Mouse (Mus musculus) heart, embryonic 11.5 days (tissue): ENCODE data around the gene Trpm5. TPM values are rescaled to one million over a fixed set of nuclear protein-coding genes. Genes with fewer than 3 reads are reported as not detected.

ENCODE experiments used
- ATAC-seq: fragments of 200-750 bp; cut with Nextera tagmentation; replicated peaks from 2 replicates; pipeline ENCODE4 v1.8.0; 2017; ENCODE audit warnings: moderate library complexity; ENCODE audit not compliant: insufficient number of reproducible peaks, low FRiP score, low TSS enrichment
- H3K27ac ChIP-seq: fragments of 300-500 bp; sonication (generic); 2 replicates; pipeline ENCODE4 v1.5.1; 2014; ENCODE audit warnings: mild to moderate bottlenecking, low read depth, low read length
- H3K27me3 ChIP-seq: fragments of 300-500 bp; sonication (generic); 2 replicates; pipeline ENCODE4 v1.6.1; 2014; ENCODE audit warnings: mild to moderate bottlenecking, low read length, mixed read lengths; ENCODE audit not compliant: control insufficient read depth, insufficient read depth
- H3K36me3 ChIP-seq: fragments of 300-500 bp; sonication (generic); 2 replicates; pipeline ENCODE4 v1.6.1; 2014; ENCODE audit warnings: mild to moderate bottlenecking, low read length, moderate library complexity, mixed read lengths; ENCODE audit not compliant: control insufficient read depth, insufficient read depth
- H3K4me1 ChIP-seq: fragments of 300-500 bp; sonication (generic); 2 replicates; pipeline ENCODE4 v1.6.1; 2014; ENCODE audit warnings: low read length; ENCODE audit not compliant: control insufficient read depth, insufficient read depth
- H3K4me2 ChIP-seq: fragments of 300-500 bp; sonication (generic); 2 replicates; pipeline ENCODE4 v1.6.1; 2014; ENCODE audit warnings: mild to moderate bottlenecking, moderate library complexity
- H3K4me3 ChIP-seq: fragments of 300-500 bp; sonication (generic); 2 replicates; pipeline ENCODE4 v1.5.1; 2014; ENCODE audit warnings: low read depth, low read length
- H3K9ac ChIP-seq: fragments of 300-500 bp; sonication (generic); 2 replicates; pipeline ENCODE4 v1.6.1; 2014; ENCODE audit warnings: mild to moderate bottlenecking, low read depth, low read length, moderate library complexity
- H3K9me3 ChIP-seq: fragments of 300-500 bp; sonication (generic); replicated peaks from 2 replicates; pipeline ENCODE4 v1.6.1; 2016; ENCODE audit warnings: low read length; ENCODE audit not compliant: control insufficient read depth
- WGBS: fragments of 180-500 bp; shearing (Covaris S2); extraction: QIAGEN DNeasy Blood & Tissue Kit; methylation state at CpG from one replicate; pipeline ENCODE4 v1.1.7; 2014; ENCODE audit not compliant: insufficient replicate concordance; 5-methylcytosine and 5-hydroxymethylcytosine counted together
- polyA plus RNA-seq: library from polyadenylated mRNA; unstranded; fragments of >200 nt; fragmentation: Nextera tagmentation; extraction: Ambion mirVana; gene quantifications from 2 replicates; pipeline ENCODE4 v1.2.1, GENCODE M21; 2014

Gene Trpm5
- polyA plus RNA-seq, 1 experiment from 2014 or later = 2.4 TPM

- Histone ChIP-seq H3K4me1 (peaks cover 10% of the 10 kb centered on the region), H3K4me2 (no peak overlapping the region), H3K9ac (no peak overlapping the region), H3K4me3 (no peak overlapping the region), H3K27ac (no peak overlapping the region), H3K9me3 (no peaks in the 10 kb centered on the region), H3K27me3 (no peaks in the 10 kb centered on the region), H3K36me3 (no peaks in the 10 kb centered on the region)
- WGBS = 74% methylated on average over 3 of the region's 3 CpGs
- no peak for ATAC-seq
These were observed 57.7 kb downstream of the Trpm5 start for GRCm38 (mm10) chr7:143036787-143037186.

GRCm38 (mm10) chr7:143034519-143035450 lies 59.7 kb downstream of the Trpm5 start:
- Histone ChIP-seq H3K4me1 (0 out of 2 replicates have a peak, but pooled peaks cover 6% of the 10 kb centered on the region), H3K27me3 (no peaks in the 10 kb centered on the region), H3K4me3 (no peak overlapping the region), H3K4me2 (no peak overlapping the region), H3K9me3 (no peaks in the 10 kb centered on the region), H3K27ac (no peak overlapping the region), H3K36me3 (no peaks in the 10 kb centered on the region), H3K9ac (no peak overlapping the region)
- no peak for ATAC-seq
- WGBS = 77% methylated on average over 8 of the region's 8 CpGs

- H3K27ac ChIP-seq = no peak overlapping the region
- 0 out of 2 replicates have a peak, but pooled peaks cover 6% of the 10 kb centered on the region for H3K4me1 ChIP-seq
- no peaks in the 10 kb centered on the region for H3K36me3 ChIP-seq
- H3K4me2 ChIP-seq = no peak overlapping the region
- no peak overlapping the region for H3K9ac ChIP-seq
- H3K27me3 ChIP-seq = no peaks in the 10 kb centered on the region
- no peak for ATAC-seq
- no peak overlapping the region for H3K4me3 ChIP-seq
- H3K9me3 ChIP-seq = no peaks in the 10 kb centered on the region
- WGBS = 90% methylated on average over 2 of the region's 2 CpGs
These were observed 60.3 kb downstream of the Trpm5 start for GRCm38 (mm10) chr7:143034112-143034511.

GRCm38 (mm10) chr7:143033581-143033980 lies 60.9 kb downstream of the Trpm5 start:
- 85% methylated on average over 4 of the region's 4 CpGs for WGBS
- H3K4me2 ChIP-seq = no peak overlapping the region
- no peak overlapping the region for H3K27ac ChIP-seq
- no peak overlapping the region for H3K4me3 ChIP-seq
- ATAC-seq = no peak
- 0 out of 2 replicates have a peak, but pooled peaks cover 6% of the 10 kb centered on the region for H3K4me1 ChIP-seq
- H3K9ac ChIP-seq = no peak overlapping the region
- H3K36me3 ChIP-seq = no peaks in the 10 kb centered on the region
- no peaks in the 10 kb centered on the region for H3K9me3 ChIP-seq
- no peaks in the 10 kb centered on the region for H3K27me3 ChIP-seq

- H3K27ac ChIP-seq = no peak overlapping the region
- H3K4me2 ChIP-seq = no peak overlapping the region
- H3K27me3 ChIP-seq = no peaks in the 10 kb centered on the region
- H3K4me3 ChIP-seq = no peak overlapping the region
- no peak for ATAC-seq
- 0 out of 2 replicates have a peak, but pooled peaks cover 8% of the 10 kb centered on the region for H3K4me1 ChIP-seq
- no peaks in the 10 kb centered on the region for H3K36me3 ChIP-seq
- H3K9ac ChIP-seq = no peak overlapping the region
- 69% methylated on average over 1 of the region's 1 CpGs for WGBS
- H3K9me3 ChIP-seq = no peaks in the 10 kb centered on the region
These were observed 62.6 kb downstream of the Trpm5 start for GRCm38 (mm10) chr7:143031816-143032215.

GRCm38 (mm10) chr7:143027196-143027595 lies 67.2 kb downstream of the Trpm5 start:
- ATAC-seq = no peak
- Histone ChIP-seq H3K9ac (no peak overlapping the region), H3K4me1 (0 out of 2 replicates have a peak, but pooled peaks cover 8% of the 10 kb centered on the region), H3K4me2 (no peak overlapping the region), H3K4me3 (no peak overlapping the region), H3K27ac (no peak overlapping the region), H3K36me3 (no peaks in the 10 kb centered on the region), H3K9me3 (no peaks in the 10 kb centered on the region), H3K27me3 (no peaks in the 10 kb centered on the region)
- WGBS = 91% methylated on average over 4 of the region's 4 CpGs

GRCm38 (mm10) chr7:143025496-143025895 lies 68.9 kb downstream of the Trpm5 start:
- H3K4me1 ChIP-seq = 0 out of 2 replicates have a peak, but pooled peaks cover 2% of the 10 kb centered on the region
- no peaks in the 10 kb centered on the region for H3K36me3 ChIP-seq
- 84% methylated on average over 3 of the region's 3 CpGs for WGBS
- H3K4me2 ChIP-seq = no peak overlapping the region
- H3K9ac ChIP-seq = no peak overlapping the region
- H3K27ac ChIP-seq = no peak overlapping the region
- H3K9me3 ChIP-seq = no peaks in the 10 kb centered on the region
- ATAC-seq = no peak
- H3K4me3 ChIP-seq = no peak overlapping the region
- no peaks in the 10 kb centered on the region for H3K27me3 ChIP-seq

GRCm38 (mm10) chr7:143024293-143024692 lies 70.1 kb downstream of the Trpm5 start:
- H3K9me3 ChIP-seq = no peaks in the 10 kb centered on the region
- no peak overlapping the region for H3K4me3 ChIP-seq

More at GRCm38 (mm10) chr7:143024293-143024692, 70.1 kb downstream of the Trpm5 start:
- Histone ChIP-seq H3K36me3 (no peaks in the 10 kb centered on the region), H3K9ac (no peak overlapping the region), H3K4me1 (0 out of 2 replicates have a peak, but pooled peaks cover 2% of the 10 kb centered on the region), H3K4me2 (no peak overlapping the region), H3K27me3 (no peaks in the 10 kb centered on the region), H3K27ac (no peak overlapping the region)
- 86% methylated on average over 1 of the region's 1 CpGs for WGBS
- ATAC-seq = no peak
